Mouse (Mus musculus) central nervous system, embryonic 18 days (tissue): Measurements from ENCODE around the gene Adat1. TPM values are rescaled to one million over a fixed set of nuclear protein-coding genes. Genes with fewer than 3 reads are reported as not detected.

Source experiments
- polyA plus RNA-seq: library from polyadenylated mRNA; depleted of rRNA; stranded (reverse); fragments of >200 nt; gene quantifications from 2 replicates; pipeline ENCODE4 v1.2.3, GENCODE M21; 2012; rRNA removed

Gene Adat1
- 8.8 and 9.1 TPM in 2 replicates for polyA plus RNA-seq

DNA sequence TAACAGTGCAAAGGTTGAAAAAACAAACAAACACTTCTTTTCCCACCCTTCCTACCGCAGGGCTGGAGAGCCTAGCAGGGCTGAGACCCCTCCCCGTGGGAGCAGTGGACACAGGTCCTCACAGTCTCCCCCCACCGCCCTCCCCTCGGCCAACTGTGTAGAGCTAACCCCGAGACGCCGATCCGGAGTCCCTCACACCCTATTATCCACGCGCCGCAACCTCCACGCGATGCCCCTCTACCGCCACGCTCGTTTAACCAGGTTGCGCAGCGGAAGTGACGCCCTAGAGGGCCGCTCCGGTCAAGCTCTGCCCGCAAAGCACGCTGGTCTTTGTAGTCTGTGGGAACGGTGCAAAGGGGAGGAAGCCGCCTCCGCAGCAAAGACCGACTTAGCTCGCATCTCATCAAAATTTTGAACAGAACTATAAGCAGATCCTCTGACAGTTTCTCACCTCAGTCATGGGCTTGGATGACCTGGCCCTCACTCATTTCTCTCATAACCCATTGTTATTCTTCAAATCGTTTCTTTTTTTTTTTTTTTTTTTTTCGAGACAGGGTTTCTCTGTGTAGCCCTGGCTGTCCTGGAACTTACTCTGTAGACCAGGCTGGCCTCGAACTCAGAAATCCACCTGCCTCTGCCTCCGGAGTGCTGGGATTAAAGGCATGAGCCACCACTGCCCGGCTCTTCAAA is at the start of gene Adat1:
Gene Adat1, minus strand, starts transcription at position 290 of the 690 bp plus-strand sequence.

DNA sequence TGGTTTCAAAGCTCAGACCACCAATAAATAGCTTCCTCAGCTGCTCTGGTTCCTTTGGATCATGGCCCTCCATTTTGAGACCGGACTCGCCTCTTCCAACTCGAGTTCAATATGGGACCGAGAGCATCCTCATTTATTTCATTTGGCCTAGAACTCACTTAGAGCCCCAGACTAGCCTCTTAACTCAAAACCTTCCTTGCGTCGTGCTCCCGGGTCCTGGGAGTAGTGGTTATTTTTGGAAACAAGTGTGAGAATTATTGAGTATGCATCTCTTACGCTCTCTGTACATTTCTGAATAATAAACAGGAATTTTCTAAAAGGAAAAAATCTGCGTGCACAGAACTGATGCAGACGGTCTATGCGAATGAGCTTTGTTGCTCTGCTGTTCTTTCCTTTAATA is 22.8 kb upstream of the Adat1 start, which contains the start of gene Gm6793:
Gene Gm6793, minus strand, starts transcription at position 101 of the 400 bp plus-strand sequence.

DNA sequence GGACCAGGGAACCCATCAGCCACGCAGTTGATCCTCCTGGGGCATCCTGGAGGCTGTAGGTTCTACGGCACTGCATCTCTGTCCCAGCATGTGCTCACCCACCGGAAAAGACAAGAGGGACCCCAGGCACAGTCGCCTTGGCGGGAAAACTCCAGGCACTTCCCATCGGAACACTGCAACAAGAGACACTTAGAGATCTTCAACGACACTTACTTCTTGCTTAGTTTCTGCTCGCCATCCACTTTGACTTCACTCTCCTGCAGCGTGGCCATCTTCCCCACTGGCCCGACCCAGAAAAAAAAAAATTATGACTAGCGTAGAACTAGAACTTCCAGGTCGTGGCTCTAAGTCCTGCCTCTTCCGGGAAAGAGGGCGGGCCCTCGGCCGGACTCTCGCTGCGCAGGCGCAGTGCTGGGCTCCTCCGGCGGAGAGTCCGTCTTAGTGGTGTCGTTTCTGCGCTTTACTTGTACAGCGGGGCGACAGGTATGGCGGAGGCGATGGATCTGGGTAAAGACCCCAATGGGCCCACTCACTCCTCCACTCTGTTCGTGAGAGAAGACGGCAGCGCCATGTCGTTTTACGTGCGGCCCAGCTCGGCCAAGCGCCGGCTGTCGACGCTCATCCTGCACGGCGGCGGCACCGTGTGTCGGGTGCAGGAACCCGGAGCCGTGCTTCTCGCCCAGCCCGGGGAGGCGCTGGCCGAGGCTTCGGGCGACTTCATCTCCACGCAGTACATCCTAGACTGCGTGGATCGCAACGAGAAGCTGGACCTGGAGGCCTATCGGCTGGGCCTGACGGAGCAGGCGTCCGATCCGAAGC is 19.1 kb upstream of the Adat1 start, which contains the start of the genes Kars and Terf2ip:
Gene Kars, minus strand, starts transcription at position 327 of the 819 bp plus-strand sequence.
Gene Terf2ip, plus strand, starts transcription at position 402 of the 819 bp plus-strand sequence.

DNA sequence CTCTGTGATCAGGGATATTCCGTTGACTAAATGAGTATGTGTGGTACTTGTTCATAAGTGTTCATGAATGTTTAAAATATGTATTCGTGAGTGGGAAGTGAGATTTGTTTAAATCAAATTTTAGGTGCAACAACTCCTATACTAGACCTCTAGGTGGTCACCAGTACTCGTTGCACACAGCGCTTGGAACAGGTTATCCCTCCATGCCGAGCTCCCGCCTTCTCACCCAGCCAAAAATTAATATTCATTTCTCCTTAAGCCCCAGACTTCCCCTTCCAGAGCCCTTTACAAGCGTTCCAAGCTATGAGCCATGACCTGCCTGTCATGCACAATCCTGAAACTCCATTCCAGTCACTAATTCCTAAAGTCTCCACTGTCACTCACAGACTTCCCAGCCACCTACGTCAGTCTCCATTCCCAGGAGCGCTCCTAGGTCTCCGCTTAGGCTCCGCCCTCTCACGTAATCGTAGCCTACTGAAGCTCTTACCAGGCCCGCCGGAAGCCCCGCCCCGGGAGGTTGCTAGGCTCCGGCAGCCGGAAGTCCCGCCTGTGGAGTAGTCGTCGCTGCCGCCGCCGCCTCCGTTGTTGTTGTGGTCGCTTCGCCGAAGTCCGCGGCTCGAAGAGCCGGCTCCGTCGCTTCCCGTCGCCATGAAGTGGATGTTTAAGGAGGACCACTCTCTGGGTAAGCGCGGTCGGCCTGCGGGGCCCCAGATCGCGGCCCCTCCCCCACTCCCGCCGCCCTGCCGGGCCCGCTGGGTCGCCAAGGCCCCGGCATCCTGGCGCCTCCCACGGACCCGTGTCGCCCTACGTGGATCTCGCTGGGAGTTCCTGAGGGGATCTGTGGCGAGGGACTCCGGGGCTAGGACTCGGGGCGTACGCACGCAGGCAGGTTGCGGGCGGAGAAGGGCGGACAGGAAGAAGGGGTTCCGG is 51.7 kb downstream of the Adat1 start, which contains the start of gene Gabarapl2:
Gene Gabarapl2, plus strand, starts transcription at position 533 of the 930 bp plus-strand sequence.

DNA sequence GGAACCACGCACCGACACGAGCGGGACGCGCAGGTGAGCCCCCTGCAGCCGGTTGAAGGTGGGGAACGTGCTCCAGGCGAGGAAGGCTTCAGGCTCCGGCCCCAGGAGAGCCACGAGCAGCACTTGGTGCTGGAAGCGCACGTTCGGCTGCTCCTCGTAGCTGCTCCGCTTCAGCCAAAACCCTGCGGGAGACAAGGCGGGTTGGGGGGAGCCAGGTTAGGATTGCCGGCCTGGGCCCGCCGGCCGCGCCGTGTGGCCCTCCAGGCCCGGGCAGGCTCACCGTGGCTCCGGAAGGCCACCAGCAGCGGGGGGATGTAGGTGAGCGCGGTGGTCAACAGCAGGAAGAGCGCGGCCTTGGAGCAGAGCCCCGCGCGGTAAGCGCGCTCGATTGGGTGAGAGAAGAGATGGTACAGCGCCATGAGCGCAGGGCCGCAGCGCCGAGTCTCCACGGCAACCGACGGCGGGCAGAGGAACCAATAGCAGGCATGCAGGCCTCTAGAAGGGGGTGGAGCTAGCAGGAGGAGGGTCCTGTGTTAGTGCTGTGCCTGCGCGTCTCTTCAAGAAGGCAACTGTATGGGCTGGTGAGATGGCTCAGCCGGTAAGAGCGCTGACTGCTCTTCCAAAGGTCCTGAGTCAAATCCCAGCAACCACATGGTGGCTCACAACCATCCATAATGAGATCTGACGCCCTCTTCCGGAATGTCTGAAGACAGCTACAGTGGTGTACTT is 58.6 kb downstream of the Adat1 start, which contains the start of gene Tmem231:
Gene Tmem231, minus strand, starts transcription at position 534 of the 729 bp plus-strand sequence.

Other genes with a start within 250 kb of the Adat1 start
- 63.9 and 69.9 TPM in 2 replicates for gene Bcar1, start 248.5 kb downstream of the Adat1 start, polyA plus RNA-seq
- 109 and 122 TPM in 2 replicates for gene Cfdp1, start 138.0 kb downstream of the Adat1 start, polyA plus RNA-seq
- 3.0 and 3.2 TPM in 2 replicates for gene Tmem170, start 115.6 kb downstream of the Adat1 start, polyA plus RNA-seq
- 2.4 and 2.8 TPM in 2 replicates for gene Chst5, start 81.9 kb downstream of the Adat1 start, polyA plus RNA-seq
- gene Tmem231, start 58.4 kb downstream of the Adat1 start, polyA plus RNA-seq = 15.7 and 16.3 TPM in 2 replicates
- 190 and 193 TPM in 2 replicates for gene Gabarapl2, start 51.6 kb downstream of the Adat1 start, polyA plus RNA-seq
- 105 and 109 TPM in 2 replicates for gene Kars, start 19.0 kb upstream of the Adat1 start, polyA plus RNA-seq
- gene Terf2ip, start 19.1 kb upstream of the Adat1 start, polyA plus RNA-seq = 38.0 and 41.3 TPM in 2 replicates
- 0.05 and 0.08 TPM in 2 replicates for gene Gm6793, start 22.7 kb upstream of the Adat1 start, polyA plus RNA-seq